Mouse (Mus musculus) activated CD4-positive, CD25-positive, alpha-beta regulatory T cell, adult 4 months (primary cell): ENCODE data around the gene Phldb2. TPM values are rescaled to one million over a fixed set of nuclear protein-coding genes. Genes with fewer than 3 reads are reported as not detected.

Experiments used
- ATAC-seq: one replicate; pipeline ENCODE4 v1.8.0; 2017
- polyA plus RNA-seq, 2 experiments: library from polyadenylated mRNA; unstranded; fragments of 100-300 nt; shearing (Covaris generic); gene quantifications; one replicate each; pipeline ENCODE4 v1.2.1; 2017

The Phldb2 gene
- polyA plus RNA-seq, 2 experiments from 2014 or later = not detected

- ATAC-seq = peak; percentile 64
These were observed 229.2 kb downstream of the Phldb2 start, which contains the start of gene Tagln3 for GRCm38 (mm10) chr16:45724061-45724741. Gene Tagln3 (minus strand): TSS chr16:45724608.

- ATAC-seq = peak; percentile 17
These were observed 230.1 kb downstream of the Phldb2 start for GRCm38 (mm10) chr16:45723172-45723901.

- ATAC-seq = no peak
These were observed 230.9 kb downstream of the Phldb2 start for GRCm38 (mm10) chr16:45722460-45722951.

- no peak for ATAC-seq
These were observed 233.3 kb downstream of the Phldb2 start for GRCm38 (mm10) chr16:45720022-45720630.

GRCm38 (mm10) chr16:45718296-45718695, 235.1 kb downstream of the Phldb2 start:
- no peak for ATAC-seq

GRCm38 (mm10) chr16:45714489-45715150, 238.8 kb downstream of the Phldb2 start:
- ATAC-seq = no peak

- ATAC-seq = no peak
These were observed 239.5 kb downstream of the Phldb2 start for GRCm38 (mm10) chr16:45713878-45714277.

- no peak for ATAC-seq
These were observed 240.1 kb downstream of the Phldb2 start for GRCm38 (mm10) chr16:45713261-45713660.

GRCm38 (mm10) chr16:45711263-45711662, 242.1 kb downstream of the Phldb2 start:
- no peak for ATAC-seq

GRCm38 (mm10) chr16:45699301-45699700, 254.1 kb downstream of the Phldb2 start:
- ATAC-seq = no peak

- ATAC-seq = no peak
These were observed 255.4 kb downstream of the Phldb2 start for GRCm38 (mm10) chr16:45697996-45698395.

Other genes starting within 250 kb of the Phldb2 start
- not detected for gene Tagln3, start 229.0 kb downstream of the Phldb2 start, polyA plus RNA-seq
- gene Abhd10, start 210.6 kb downstream of the Phldb2 start, polyA plus RNA-seq = 10 to 100 TPM in 1 of 2 experiments, 1 to 10 TPM in 1; 9.7 to 24.1 TPM
- gene Plcxd2, start 56.6 kb upstream of the Phldb2 start, polyA plus RNA-seq = 1 to 10 TPM; 3.2 to 6.8 TPM
- 100 to 1,000 TPM; 132 to 133 TPM for gene Cd96, start 166.7 kb upstream of the Phldb2 start, polyA plus RNA-seq
- 10 to 100 TPM in 1 of 2 experiments, 1 to 10 TPM in 1; 3.6 to 25.0 TPM for gene Gm4737, start 201.5 kb upstream of the Phldb2 start, polyA plus RNA-seq